In genomic region chr14:27024664-27025063, GRCm38 (mm10) we compare ENCODE assay signal across 23 mouse cellular contexts. TPM values are rescaled to one million over a fixed set of nuclear protein-coding genes. Genes with fewer than 3 reads are reported as not detected.
A peak's percentile ranks its signal among the peaks of the same experiment; 100 is the strongest.
DNase-seq lines count a peak whose midpoint lies in the region; ATAC-seq and TF ChIP-seq lines count a peak whose summit lies in the region.
"Had no signal": no experiment of that assay in that cellular context is flagged by ENCODE, and none has a peak within 500 bp of the region (broad histone marks: within the 10 kb centered on the region; RNA-seq: fewer than 3 reads in every experiment).

No protein-coding gene starts in this region.

- peak; percentile 95 for DNase-seq in 416B (ENCODE audit: low read depth)
- DNase-seq in liver, embryonic 13.5 days = no peak
- no peak for DNase-seq in liver, postnatal 0 days
- DNase-seq in thymus, postnatal 10 days (ENCODE audit: low spot score in 2 of 2) = no peak
- no peak for DNase-seq in embryo, embryonic 10 days (ENCODE audit: low spot score)
- no peak for DNase-seq in gastrocnemius, postnatal 14 days
- no peak for DNase-seq in retina, postnatal 1 day
- DNase-seq: adrenal gland, adult 2 months; adrenal gland, postnatal 25 days; cerebellum, adult 18-20 months; cerebellum, adult 9-11 months; cerebellum, postnatal 36 days; gastrocnemius, postnatal 10 days; heart, postnatal 36 days had no signal

- WGBS in liver, embryonic 13.5 days (ENCODE audit: insufficient replicate concordance) = 9% methylated on average over 4 of the region's 4 CpGs
- 35% methylated on average over 4 of the region's 4 CpGs for WGBS in liver, postnatal 0 days (ENCODE audit: insufficient replicate concordance)

- H3K4me3 ChIP-seq in liver, embryonic 13.5 days (replicated peaks) = no peak overlapping the region
- H3K4me3 ChIP-seq in liver, postnatal 0 days (ENCODE audit: low read depth, low read length) = no peak overlapping the region
- H3K4me3 ChIP-seq: embryonic facial prominence, embryonic 12.5 days; forebrain, embryonic 15.5 days; heart, embryonic 13.5 days; hindbrain, embryonic 13.5 days had no signal

- H3K36me3 ChIP-seq in liver, embryonic 13.5 days = no peaks in the 10 kb centered on the region
- no peaks in the 10 kb centered on the region for H3K36me3 ChIP-seq in liver, postnatal 0 days (replicated peaks; ENCODE audit: insufficient read depth, low read length)
- H3K36me3 ChIP-seq: embryonic facial prominence, embryonic 12.5 days; forebrain, embryonic 15.5 days; heart, embryonic 13.5 days; hindbrain, embryonic 13.5 days had no signal

- H3K9ac ChIP-seq in liver, embryonic 13.5 days = no peak overlapping the region
- no peak overlapping the region for H3K9ac ChIP-seq in liver, postnatal 0 days (replicated peaks)
- H3K9ac ChIP-seq: embryonic facial prominence, embryonic 12.5 days; forebrain, embryonic 15.5 days; heart, embryonic 13.5 days; hindbrain, embryonic 13.5 days had no signal

- no peak for TF ChIP-seq CTCF in liver, postnatal 0 days (IDR thresholded peaks at IDR 0.05; ENCODE audit: low read depth)

- H3K9me3 ChIP-seq in liver, embryonic 13.5 days (replicated peaks) = no peaks in the 10 kb centered on the region
- H3K9me3 ChIP-seq in liver, postnatal 0 days (ENCODE audit: low read length) = no peaks in the 10 kb centered on the region
- H3K9me3 ChIP-seq: embryonic facial prominence, embryonic 12.5 days; forebrain, embryonic 15.5 days; heart, embryonic 13.5 days; hindbrain, embryonic 13.5 days had no signal

- H3K27ac ChIP-seq in liver, embryonic 13.5 days = no peak overlapping the region
- H3K27ac ChIP-seq in liver, postnatal 0 days (ENCODE audit: low read depth) = no peak overlapping the region
- H3K27ac ChIP-seq: embryonic facial prominence, embryonic 12.5 days; forebrain, embryonic 15.5 days; heart, embryonic 13.5 days; hindbrain, embryonic 13.5 days; hindbrain, postnatal 0 days had no signal

- TF ChIP-seq EP300 in liver, postnatal 0 days (IDR thresholded peaks at IDR 0.05; ENCODE audit: low read depth) = peak; percentile 78

- intact Hi-C loops in gastrocnemius, postnatal 14 days (cut with DNase I; ENCODE audit: low total_unique reads) = loop anchor here (5.0 kb wide), 1 partner anchor 42 kb away; no protein-coding TSS in a partner anchor

- no peaks in the 10 kb centered on the region for H3K27me3 ChIP-seq in liver, embryonic 13.5 days
- no peaks in the 10 kb centered on the region for H3K27me3 ChIP-seq in liver, postnatal 0 days (ENCODE audit: insufficient read depth, low read length)
- H3K27me3 ChIP-seq: embryonic facial prominence, embryonic 12.5 days; forebrain, embryonic 15.5 days; heart, embryonic 13.5 days; hindbrain, embryonic 13.5 days had no signal

- ATAC-seq in hematopoietic stem cell, adult 5-6 weeks (replicated peaks in 1 of 2; ENCODE audit: insufficient read depth in 1 of 2, low FRiP score in 2 of 2, low TSS enrichment in 1 of 2, low read depth in 1 of 2, poor library complexity in 2 of 2, severe bottlenecking in 2 of 2) = peak; percentile 7 to 42; a peak in 1 of 4 replicates
- peak; percentile 74 for ATAC-seq in liver, embryonic 13.5 days (ENCODE audit: low read depth)
- peak; percentile 49; the same call in 1 of the 2 replicates for ATAC-seq in liver, postnatal 0 days
- ATAC-seq: forebrain, embryonic 15.5 days; hindbrain, postnatal 0 days had no signal

- peaks cover 12% of the 10 kb centered on the region for H3K4me1 ChIP-seq in liver, embryonic 13.5 days (replicated peaks)
- no peaks in the 10 kb centered on the region for H3K4me1 ChIP-seq in liver, postnatal 0 days (ENCODE audit: insufficient read depth)
- H3K4me1 ChIP-seq: forebrain, embryonic 15.5 days had no signal

- H3K4me2 ChIP-seq in liver, embryonic 13.5 days = no peak overlapping the region
- no peak overlapping the region for H3K4me2 ChIP-seq in liver, postnatal 0 days (ENCODE audit: low read depth, low read length)
- H3K4me2 ChIP-seq: embryonic facial prominence, embryonic 12.5 days; forebrain, embryonic 15.5 days; heart, embryonic 13.5 days; hindbrain, embryonic 13.5 days had no signal

RNA-seq across cellular contexts. Expression of gene Il17rd, which starts 14.1 kb away (rescaled TPM):
- total RNA-seq in hematopoietic stem cell, adult 5-6 weeks (2017) = 0.13 TPM in 1 of 2 replicates, not detected in the other
- polyA plus RNA-seq in liver, embryonic 13.5 days (2015; fragmentation: Nextera tagmentation; extraction: Ambion mirVana) = 0.09 and 0.17 TPM in 2 replicates
- polyA plus RNA-seq in liver, postnatal 0 days (2015; fragmentation: Nextera tagmentation; extraction: Ambion mirVana) = 0.11 and 0.12 TPM in 2 replicates
- 1 to 10 TPM; 4.6 to 4.7 TPM for total RNA-seq in gastrocnemius, postnatal 14 days (2021)
- total RNA-seq: granulocyte monocyte progenitor cell, adult 5-6 weeks had no signal

RNA-seq across cellular contexts. Expression of gene Hesx1, which starts 30.4 kb away (rescaled TPM):
- total RNA-seq in hematopoietic stem cell, adult 5-6 weeks (2017) = not detected in 2 replicates
- polyA plus RNA-seq in liver, embryonic 13.5 days (2015; fragmentation: Nextera tagmentation; extraction: Ambion mirVana) = 17.0 and 17.7 TPM in 2 replicates
- 1.5 and 2.3 TPM in 2 replicates for polyA plus RNA-seq in liver, postnatal 0 days (2015; fragmentation: Nextera tagmentation; extraction: Ambion mirVana)
- not detected for total RNA-seq in gastrocnemius, postnatal 14 days (2021)
- total RNA-seq: adrenal gland, adult 2 months; gastrocnemius, postnatal 10 days; heart, postnatal 36 days; hindbrain, postnatal 0 days had no signal
- polyA plus RNA-seq: adrenal gland, adult 2 months; C2C12; forebrain, embryonic 15.5 days; heart, postnatal 0 days; hindbrain, embryonic 13.5 days had no signal

RNA-seq across cellular contexts. Expression of gene Appl1, which starts 53.6 kb away (rescaled TPM):
- total RNA-seq in hematopoietic stem cell, adult 5-6 weeks (2017) = 47.7 and 52.2 TPM in 2 replicates
- 6.0 and 8.6 TPM in 2 replicates for polyA plus RNA-seq in liver, embryonic 13.5 days (2015; fragmentation: Nextera tagmentation; extraction: Ambion mirVana)
- 8.9 and 9.6 TPM in 2 replicates for polyA plus RNA-seq in liver, postnatal 0 days (2015; fragmentation: Nextera tagmentation; extraction: Ambion mirVana)
- 10 to 100 TPM; 19.3 to 19.5 TPM for total RNA-seq in gastrocnemius, postnatal 14 days (2021)
